Mouse (Mus musculus) left cerebral cortex, adult 9 months (tissue): ENCODE measurements around the gene Gck.

Experiments used
- DNase-seq, 2 experiments: peaks; one replicate each; pipeline ENCODE4 v3.0.0; 2022; ENCODE audit warnings: low spot score in 2 of 2

Gene Gck

DNA sequence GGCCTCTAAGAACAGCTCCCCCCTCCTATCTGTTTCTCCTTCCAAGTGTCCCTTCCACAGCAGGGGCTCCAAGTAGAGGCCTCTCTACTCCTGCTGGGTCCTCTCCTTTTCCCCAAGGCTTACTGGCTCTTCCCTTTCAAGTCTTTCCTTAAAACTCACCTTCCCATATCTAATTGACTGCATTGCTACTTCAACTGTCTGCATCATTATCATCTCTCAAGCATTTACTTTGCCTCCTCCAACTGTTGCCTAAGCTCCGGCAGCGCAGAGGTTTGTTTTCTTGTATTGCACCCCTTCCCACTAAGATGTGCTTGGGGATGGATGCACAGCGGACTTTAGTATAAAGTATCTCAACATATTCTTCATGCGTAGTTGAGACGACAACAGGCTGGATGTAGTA is 72.5 kb downstream of the Gck start:
- DNase-seq, result no peak

DNA sequence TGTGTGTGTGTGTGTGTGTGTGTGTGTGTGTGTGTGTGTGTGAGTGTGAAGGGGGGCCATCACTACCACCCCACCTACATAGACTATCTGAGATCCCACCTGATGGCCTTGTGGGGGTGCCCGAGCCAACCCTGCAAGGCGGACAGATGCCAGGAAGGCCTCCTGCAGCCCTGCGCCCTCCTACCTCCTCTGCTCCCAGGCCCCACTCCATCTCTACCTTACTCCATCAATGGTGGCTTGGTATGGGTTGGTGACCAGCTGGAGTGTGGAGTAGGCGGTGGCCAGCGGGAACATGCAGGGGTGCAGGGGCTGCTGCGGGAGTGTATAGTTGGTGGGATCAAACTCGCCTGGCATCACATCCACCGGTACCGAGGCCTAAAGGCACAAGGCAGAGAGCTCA is 76.7 kb downstream of the Gck start:
- no peak for DNase-seq

DNA sequence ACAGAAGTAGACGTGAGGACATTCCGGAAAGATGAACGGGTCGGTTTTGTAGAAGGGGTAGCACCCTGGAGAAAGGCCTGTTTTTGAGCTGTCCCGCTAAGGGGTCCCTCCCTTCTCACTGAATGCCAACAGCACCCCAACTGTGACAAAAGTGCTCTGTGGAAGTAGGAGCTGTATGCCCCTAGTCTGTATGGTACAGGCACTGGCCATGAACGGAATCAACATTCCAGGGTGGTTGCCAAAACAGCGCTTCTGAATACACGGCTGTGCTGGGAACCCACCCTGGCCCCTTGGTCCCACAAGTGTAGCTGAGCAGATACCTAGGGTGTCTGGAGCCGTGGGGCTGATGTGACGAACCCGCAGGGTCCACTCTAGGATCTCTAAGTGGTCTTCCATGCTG is 77.2 kb downstream of the Gck start:
- no peak for DNase-seq

DNA sequence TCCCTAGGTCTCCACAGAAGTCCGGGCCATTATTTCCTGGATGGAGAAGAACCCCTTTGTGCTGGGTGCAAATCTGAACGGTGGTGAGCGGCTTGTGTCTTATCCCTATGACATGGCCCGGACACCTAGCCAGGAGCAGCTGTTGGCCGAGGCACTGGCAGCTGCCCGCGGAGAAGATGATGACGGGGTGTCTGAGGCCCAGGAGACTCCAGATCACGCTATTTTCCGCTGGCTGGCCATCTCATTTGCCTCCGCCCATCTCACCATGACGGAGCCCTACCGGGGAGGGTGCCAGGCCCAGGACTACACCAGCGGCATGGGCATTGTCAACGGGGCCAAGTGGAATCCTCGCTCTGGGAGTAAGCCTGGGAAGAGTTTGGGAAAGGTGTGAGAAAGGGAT is 79.8 kb downstream of the Gck start:
- no peak for DNase-seq

DNA sequence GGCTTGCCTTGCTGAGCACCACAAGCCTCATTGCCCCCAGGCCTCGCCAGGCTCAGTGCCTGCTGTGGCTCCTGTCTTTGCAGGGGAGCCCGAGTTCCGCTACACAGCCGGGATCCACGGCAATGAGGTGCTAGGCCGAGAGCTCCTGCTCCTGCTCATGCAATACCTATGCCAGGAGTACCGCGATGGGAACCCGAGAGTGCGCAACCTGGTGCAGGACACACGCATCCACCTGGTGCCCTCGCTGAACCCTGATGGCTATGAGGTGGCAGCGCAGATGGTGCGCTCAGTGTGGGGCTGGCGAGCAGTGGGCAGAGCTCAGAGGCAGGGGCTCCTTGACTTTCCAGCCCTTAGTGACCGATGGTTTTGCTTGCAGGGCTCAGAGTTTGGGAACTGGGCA is 80.5 kb downstream of the Gck start:
- no peak for DNase-seq

DNA sequence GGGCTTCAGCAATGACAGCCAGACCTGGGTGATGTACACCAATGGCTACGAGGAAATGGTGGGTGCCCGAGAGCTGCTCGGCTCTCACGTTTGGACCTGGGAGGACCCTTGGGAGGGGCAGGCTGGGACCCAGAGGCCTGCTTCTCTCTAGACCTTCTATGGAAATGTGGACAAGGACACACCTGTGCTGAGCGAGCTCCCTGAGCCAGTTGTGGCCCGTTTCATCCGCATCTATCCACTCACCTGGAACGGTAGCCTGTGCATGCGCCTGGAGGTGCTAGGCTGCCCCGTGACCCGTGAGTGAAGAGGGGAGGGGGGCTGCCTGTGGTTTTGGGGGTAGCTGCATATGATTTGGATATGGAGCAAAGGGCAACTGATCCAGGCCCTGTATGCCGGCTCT is 81.6 kb downstream of the Gck start:
- DNase-seq, result no peak

DNA sequence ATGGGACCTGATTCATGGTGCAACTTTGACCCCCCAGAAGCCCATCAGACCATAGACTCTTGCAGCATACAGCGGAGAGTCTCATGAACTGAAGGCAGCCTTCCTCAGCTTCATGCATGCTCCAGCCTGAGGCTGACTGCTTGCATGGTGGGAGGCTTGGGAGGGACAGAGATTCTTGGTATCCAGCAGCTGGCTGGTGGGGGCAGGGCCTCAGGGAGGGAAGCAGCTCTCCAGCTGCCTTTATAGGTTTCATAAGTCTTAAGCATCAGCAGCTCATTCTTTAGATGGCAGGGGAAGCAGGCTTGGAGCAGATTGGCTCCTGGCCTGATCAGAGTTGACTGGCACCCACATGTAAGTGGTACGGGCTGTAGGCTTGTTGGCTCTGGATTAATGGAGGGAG is 82.7 kb downstream of the Gck start:
- no peak for DNase-seq

DNA sequence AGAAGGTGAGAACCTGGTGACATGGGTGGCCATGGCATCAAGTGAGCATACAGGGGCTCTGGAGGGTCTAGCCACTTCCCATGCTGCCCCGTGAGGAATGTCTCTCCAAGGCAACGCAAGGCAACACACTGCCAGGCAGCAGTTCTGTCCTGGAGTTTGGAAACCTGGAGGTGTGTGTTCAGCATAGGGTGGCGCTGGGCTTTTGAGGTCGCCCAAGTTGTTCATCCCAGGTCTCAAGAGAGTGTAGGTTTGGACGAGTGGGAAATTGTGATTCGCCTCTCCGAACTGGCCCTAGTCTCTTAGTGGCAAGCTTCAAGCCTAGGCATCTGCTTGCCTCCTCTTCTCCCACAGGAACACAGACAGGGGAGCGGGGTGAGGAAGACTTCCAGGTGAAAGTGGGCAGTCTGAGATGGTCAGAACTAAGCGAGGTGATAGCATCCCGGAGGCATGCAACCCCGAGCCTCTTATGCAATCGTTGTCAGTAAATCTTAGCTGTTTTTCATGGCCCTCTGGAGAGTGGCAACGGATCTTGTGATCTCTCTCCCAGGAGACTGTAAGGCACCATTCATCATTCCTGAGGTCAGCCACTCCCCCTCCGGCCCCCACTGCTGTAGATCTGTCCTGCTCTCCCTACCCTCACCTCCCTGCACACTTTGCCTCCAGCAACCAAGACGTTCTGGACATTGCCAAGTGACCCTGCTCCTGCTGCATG is 87.3 kb downstream of the Gck start:
- no peak for DNase-seq

DNA sequence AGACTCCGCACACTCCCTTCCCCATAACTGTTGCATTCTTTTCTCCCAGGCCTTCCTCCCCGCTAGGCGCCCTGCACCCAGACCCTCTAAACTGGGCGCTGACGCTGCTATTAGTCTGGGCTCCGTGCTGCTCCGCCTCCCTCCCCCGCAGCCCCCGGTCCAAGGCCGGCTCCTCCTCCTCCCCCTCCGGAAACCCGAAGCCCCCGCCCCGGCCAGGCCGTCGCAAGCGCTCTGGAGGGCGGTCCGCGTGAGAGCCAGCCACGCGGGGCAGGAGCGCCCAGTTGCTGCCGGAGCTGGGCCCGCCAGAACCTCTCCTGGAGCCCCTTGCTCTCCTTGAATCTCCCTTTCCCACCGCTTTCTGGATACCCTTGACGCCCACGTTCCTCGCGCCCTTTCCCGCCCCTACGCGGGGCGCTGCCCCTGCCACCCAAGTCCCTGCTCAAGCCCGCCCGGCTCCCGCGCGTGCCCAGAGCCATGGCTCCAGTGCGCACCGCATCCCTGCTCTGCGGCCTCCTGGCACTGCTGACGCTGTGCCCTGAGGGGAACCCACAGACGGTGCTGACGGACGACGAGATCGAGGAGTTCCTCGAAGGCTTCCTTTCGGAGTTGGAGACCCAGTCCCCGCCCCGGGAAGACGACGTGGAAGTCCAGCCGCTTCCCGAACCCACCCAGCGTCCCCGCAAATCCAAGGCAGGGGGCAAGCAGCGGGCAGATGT is 88.0 kb downstream of the Gck start, which contains the start of gene Aebp1:
TSS of gene Aebp1 (plus strand) at position 270 of the 716 bp plus-strand sequence.
- DNase-seq, result no peak

DNA sequence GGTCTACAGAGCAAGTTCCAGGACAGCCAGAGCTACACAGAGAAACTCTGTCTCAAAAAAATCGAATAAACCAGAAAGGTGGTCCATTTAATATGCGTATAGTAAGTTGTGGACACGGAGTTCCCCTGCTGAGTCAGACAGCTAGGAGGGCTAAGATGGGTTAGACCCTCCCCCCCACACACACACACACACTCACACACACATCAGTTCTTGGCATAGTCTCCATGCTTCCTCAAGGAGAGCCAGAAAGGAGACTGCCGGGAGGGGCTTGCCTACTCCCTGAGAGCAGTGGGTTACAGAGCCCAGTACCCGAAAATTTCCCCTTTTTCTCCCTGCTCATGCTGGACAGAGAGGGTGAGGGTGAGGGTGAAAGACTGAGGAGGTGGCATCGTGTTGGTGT is 89.2 kb downstream of the Gck start:
- no peak for DNase-seq

DNA sequence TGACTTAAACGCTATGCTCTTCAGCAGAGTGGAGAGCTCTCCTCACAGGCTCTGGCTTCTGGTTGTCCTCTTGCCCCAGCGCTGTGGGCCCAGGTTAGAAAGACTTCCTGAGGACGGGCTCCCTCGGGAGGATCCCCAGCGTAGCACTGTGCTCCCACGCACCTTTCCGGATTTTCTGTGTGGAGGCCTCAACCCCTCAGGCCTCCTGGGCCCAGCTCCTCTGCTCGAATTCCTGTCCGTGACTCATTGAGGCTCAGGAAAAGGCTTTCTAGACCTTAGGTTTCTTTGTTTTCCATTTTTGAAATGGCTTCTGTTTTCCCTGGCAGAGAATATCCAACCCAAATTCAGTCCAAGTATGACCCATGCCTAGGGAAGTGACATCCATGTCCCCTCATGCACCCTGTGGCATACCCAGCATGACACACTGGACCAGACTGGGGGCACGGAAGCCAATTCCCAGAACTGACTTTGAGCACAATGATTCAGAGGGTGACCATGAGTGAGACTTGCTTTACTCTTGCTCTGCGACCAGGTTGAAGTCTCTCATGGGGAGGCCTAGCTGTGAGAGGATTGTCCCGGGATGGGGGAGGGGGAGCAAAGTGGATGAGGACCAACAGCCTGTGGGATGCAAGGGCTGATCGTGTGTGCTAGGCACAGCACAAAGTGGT is 89.9 kb downstream of the Gck start:
- DNase-seq, result no peak

DNA sequence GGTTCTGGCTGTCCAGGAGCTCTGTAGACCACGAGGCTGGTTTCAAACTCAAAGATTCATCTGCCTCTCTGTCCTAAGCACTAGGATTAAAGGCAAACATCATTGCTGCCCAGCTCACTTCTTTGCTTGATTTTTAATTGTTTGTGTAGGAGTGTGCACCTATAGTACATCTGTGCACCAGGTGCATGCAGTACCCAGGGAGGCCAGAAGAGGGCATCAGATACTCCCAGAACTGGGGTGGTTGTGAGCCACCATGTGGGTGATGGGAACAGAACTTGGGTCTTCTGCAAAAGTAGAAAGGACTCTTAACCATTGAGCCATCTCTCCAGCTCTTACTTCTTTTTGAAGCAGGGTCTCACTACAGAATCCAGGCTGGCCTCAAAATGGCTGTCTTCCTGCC is 91.2 kb downstream of the Gck start:
- DNase-seq, result no peak

DNA sequence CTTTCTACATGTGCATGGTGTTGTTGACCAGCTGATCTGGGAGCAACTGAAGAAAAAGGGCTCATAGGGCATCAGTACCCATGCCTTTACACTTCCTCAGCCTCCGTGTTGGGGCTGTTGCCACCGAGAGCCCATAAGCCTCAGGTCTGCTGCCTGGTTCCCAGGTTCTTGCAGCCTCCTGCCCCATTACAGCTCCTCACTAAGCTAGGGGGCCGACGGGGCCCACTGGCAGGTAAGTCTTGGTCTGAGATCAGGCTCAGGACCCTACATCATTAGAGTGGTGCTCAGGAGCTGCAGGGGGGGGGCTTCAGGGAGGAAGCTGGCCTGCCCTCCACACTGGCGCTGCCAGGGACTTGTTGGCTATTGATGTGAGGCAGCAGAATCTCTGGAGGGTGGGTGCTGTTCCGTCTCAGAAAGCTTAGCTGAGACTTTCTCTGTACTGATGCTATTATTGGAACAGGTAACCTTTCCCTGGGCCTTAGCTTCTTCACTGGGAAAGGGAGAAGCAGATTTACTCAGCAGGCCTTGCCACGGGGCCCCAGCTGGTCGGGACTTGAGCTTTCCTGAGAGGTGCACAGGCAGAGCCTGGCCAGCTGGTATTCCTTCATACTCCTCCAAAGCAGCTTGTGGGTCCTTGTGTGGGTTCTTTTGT is 93.3 kb downstream of the Gck start:
- no peak for DNase-seq

DNA sequence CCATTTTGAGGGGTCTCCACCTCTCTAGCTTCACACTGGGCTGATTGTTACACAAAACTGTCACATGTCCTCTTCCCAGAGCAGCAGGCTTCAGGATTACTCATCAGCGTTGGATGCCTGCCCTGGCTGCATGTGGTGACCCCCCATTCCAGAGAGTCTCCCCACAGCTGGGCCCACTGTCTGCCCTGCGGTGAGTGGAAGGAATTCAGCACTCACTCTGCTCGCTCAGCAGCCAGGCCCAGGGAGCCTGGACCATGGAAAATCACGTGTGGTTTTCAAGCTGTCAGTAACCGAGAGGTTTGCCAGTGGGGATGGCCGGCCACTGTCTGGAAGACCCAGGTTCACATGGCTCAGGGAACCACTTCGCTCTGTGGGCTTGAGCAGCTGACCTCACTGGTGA is 94.0 kb downstream of the Gck start:
- DNase-seq, result peak in 1 of 2 experiments; percentile 59

DNA sequence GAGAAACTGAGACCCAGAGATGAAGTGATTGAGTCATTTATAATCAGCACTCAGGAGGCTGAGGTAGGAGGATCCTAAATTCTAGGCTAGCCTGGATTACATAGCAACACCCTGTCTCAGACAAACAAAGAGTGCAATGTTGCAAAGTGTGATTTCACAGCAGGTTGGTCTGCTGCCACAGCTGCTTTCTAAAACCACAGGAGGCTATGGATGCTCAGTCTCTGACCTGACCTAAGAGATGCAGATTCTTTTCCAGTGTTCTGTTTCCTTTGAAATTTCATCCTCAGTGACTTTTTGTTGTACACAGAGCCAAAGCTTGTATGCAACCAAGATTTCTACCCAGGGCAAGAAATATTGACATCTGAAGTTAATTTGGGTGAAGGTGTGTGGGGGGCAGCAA is 94.4 kb downstream of the Gck start:
- DNase-seq, result no peak

DNA sequence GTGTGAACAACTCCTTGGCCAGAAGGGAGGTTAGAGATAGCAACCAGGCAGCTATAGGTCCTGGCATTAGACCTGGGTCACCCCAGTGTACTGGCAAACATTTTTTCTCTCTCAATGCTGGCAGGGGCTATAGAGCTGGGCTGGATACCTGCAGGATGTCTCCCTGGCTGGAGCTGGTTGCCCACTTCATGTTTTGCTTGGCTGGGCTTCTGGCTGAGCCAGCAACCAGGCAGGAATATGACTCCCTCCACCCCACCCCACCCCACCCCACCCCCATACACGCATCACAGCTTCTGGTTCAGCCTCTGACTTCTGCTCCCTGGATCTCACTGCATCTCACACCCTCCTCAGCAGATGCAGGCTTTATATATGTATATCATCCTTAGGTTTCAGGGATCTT is 97.6 kb downstream of the Gck start:
- DNase-seq, result no peak

DNA sequence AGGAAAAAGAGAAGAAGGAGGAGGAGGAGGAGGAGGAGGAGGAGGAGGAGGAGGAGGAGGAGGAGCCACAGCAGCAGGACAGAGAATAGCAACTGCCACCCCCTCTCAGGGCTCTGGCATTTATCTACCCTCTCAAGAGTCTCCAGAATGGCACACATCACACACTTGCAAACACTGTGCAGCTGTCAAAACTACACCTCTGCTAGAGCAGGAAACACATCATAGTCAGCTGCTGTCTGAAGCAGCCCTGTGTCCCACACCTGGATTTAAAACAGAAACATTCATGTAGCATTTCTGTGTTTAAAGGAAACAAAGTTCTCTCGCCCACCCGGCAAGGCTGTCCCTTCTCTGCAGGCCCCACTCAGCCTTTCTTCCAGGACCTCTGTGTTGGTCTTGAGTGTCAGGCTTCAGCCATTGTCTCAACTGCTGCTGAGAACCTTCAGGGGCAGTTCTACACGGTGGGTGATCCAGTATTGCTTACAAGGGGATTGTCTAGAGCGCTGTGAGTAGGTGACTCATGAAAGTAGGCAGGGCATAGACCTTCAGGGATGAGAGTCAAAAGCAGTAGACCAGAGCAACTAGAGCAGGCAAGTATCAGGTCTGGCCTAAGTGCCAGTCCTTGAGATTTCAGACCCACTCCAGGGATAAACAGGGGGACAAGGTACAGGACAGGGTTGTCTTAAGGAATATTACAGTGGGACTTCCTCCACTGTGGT is 98.7 kb downstream of the Gck start:
- no peak for DNase-seq
